Mouse (Mus musculus) limb, embryonic 14.5 days (tissue): ENCODE measurements around the gene Tcf7l2. TPM values are rescaled to one million over a fixed set of nuclear protein-coding genes. Genes with fewer than 3 reads are reported as not detected.
A peak's percentile ranks its signal among the peaks of the same experiment; 100 is the strongest.

Experiments
- ATAC-seq: fragments of 200-750 bp; cut with Nextera tagmentation; 2 replicates; pipeline ENCODE4 v1.8.0; 2017; ENCODE audit warnings: low read depth, moderate number of reproducible peaks, moderate TSS enrichment; ENCODE audit not compliant: low FRiP score
- DNase-seq: peaks from one replicate; pipeline ENCODE4 v3.0.0-alpha.2; 2015; ENCODE audit warnings: low spot score
- H3K27ac ChIP-seq: fragments of 300-500 bp; sonication (generic); replicated peaks from 2 replicates; pipeline ENCODE4 v1.5.1; 2014; ENCODE audit warnings: low read depth, mild to moderate bottlenecking, low read length, moderate library complexity, mixed read lengths
- H3K27me3 ChIP-seq: fragments of 300-500 bp; sonication (generic); 2 replicates; pipeline ENCODE4 v1.6.1; 2014; ENCODE audit warnings: low read length, mixed read lengths; ENCODE audit not compliant: control insufficient read depth, insufficient read depth
- H3K36me3 ChIP-seq: fragments of 300-500 bp; sonication (generic); 2 replicates; pipeline ENCODE4 v1.6.1; 2014; ENCODE audit warnings: mild to moderate bottlenecking, low read length, moderate library complexity, mixed read lengths; ENCODE audit not compliant: control insufficient read depth, insufficient read depth
- H3K4me1 ChIP-seq: fragments of 300-500 bp; sonication (generic); 2 replicates; pipeline ENCODE4 v1.6.1; 2014; ENCODE audit warnings: antibody characterized with exemption, low read length, mixed read lengths; ENCODE audit not compliant: control insufficient read depth, insufficient read depth
- H3K4me2 ChIP-seq: fragments of 300-500 bp; sonication (generic); replicated peaks from 2 replicates; pipeline ENCODE4 v1.6.1; 2014; ENCODE audit warnings: low read depth, mild to moderate bottlenecking, low read length, moderate library complexity; ENCODE audit not compliant: severe bottlenecking
- H3K4me3 ChIP-seq: fragments of 300-500 bp; sonication (generic); replicated peaks from 2 replicates; pipeline ENCODE4 v1.5.1; 2014; ENCODE audit warnings: low read length
- H3K9ac ChIP-seq: fragments of 300-500 bp; sonication (generic); 2 replicates; pipeline ENCODE4 v1.6.1; 2014; ENCODE audit warnings: mild to moderate bottlenecking, low read depth, low read length, moderate library complexity; ENCODE audit not compliant: severe bottlenecking
- H3K9me3 ChIP-seq: fragments of 300-500 bp; sonication (generic); 2 replicates; pipeline ENCODE4 v1.6.1; 2016; ENCODE audit warnings: low read length; ENCODE audit not compliant: control insufficient read depth
- POLR2A ChIP-seq: fragments of 200-500 bp; IDR thresholded peaks from 2 replicates; pipeline ENCODE4 v1.8.0; 2012; ENCODE audit warnings: inconsistent platforms, mild to moderate bottlenecking, moderate library complexity, borderline replicate concordance; ENCODE audit not compliant: insufficient read depth, insufficient read length; ENCODE audit errors: extremely low read depth
- WGBS: fragments of 180-500 bp; shearing (Covaris S2); extraction: QIAGEN DNeasy Blood & Tissue Kit; methylation state at CpG from one replicate; pipeline ENCODE4 v1.1.7; 2014; 5-methylcytosine and 5-hydroxymethylcytosine counted together
- polyA plus RNA-seq, 2 experiments: library from polyadenylated mRNA; depleted of rRNA in 1 of 2; stranded (reverse) in 1 of 2; unstranded in 1 of 2; fragments of >200 nt; fragmentation: Nextera tagmentation in 1 of 2; extraction: Ambion mirVana in 1 of 2; gene quantifications; 2 replicates each; pipeline versions ENCODE4 v1.2.1 to v1.2.3; 2012 to 2014

Tcf7l2 gene
- polyA plus RNA-seq, 2 experiments = 51.6 to 134 TPM

DNA sequence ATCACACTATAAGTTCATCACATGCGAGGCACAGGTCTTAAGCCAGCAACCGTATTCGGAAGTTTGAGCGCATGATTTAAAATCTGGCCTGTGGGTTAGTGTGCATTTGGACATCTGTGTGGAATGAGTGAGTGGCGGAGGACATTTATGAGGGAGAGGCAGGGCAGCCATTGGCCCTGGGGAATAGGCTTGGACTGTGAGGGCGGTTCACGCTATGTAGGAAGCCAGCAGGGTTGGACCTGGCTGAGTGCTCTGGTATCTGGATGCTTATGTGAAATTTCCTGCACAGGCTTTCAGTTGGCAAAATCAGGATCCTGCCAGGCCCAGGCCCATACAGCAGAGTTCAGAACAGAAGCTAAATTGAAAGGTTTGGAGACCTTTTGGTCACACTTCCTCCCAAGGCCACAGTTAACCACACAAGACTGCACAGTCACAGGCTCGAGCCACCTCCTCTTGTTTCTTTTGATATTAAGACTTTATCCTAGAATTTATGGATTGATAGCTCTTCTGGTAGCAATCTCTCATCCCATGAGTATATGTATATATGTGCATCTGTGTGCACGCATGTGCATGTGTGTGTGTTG is 89.4 kb downstream of the Tcf7l2 start:
- no peak overlapping the region; the same call in 1 of the 2 replicates for H3K27ac ChIP-seq
- peaks cover 55% of the 10 kb centered on the region for H3K4me1 ChIP-seq
- TF ChIP-seq POLR2A = no peak
- no peak overlapping the region for H3K4me3 ChIP-seq
- no peak for ATAC-seq
- no peak overlapping the region for H3K4me2 ChIP-seq
- peaks cover 5% of the 10 kb centered on the region for H3K36me3 ChIP-seq
- no peak for DNase-seq
- WGBS = 44% methylated on average over 9 of the region's 9 CpGs
- no peak overlapping the region for H3K9ac ChIP-seq
- no peaks in the 10 kb centered on the region for H3K27me3 ChIP-seq
- H3K9me3 ChIP-seq = no peaks in the 10 kb centered on the region

DNA sequence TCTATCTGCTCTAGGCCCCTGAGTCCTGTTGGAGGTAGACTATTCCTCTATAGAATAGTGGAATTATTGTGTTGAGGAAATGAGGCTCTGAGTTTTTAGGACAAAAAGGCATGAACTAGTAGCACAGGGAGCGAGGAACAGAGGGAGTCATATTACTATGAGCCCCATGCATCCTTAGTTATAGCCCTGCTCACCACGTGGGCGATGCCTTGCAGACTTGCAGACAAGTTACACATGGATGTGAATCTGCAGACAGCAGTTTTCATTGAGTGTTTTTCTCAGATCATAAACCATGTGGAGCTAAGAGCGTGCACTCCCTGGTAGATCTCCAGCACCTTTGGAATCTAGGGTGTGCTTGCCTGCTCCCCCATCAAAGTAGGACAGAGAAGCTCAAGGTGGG is 90.5 kb downstream of the Tcf7l2 start:
- Histone ChIP-seq H3K27me3 (no peaks in the 10 kb centered on the region), H3K36me3 (peaks cover 5% of the 10 kb centered on the region), H3K27ac (no peak overlapping the region), H3K4me1 (peaks cover 52% of the 10 kb centered on the region), H3K9me3 (no peaks in the 10 kb centered on the region), H3K4me2 (no peak overlapping the region), H3K9ac (no peak overlapping the region), H3K4me3 (no peak overlapping the region)
- ATAC-seq (peak; percentile 24; the same call in 1 of the 2 replicates), DNase-seq (no peak)
- TF ChIP-seq POLR2A = no peak
- 26% methylated on average over 4 of the region's 4 CpGs for WGBS

DNA sequence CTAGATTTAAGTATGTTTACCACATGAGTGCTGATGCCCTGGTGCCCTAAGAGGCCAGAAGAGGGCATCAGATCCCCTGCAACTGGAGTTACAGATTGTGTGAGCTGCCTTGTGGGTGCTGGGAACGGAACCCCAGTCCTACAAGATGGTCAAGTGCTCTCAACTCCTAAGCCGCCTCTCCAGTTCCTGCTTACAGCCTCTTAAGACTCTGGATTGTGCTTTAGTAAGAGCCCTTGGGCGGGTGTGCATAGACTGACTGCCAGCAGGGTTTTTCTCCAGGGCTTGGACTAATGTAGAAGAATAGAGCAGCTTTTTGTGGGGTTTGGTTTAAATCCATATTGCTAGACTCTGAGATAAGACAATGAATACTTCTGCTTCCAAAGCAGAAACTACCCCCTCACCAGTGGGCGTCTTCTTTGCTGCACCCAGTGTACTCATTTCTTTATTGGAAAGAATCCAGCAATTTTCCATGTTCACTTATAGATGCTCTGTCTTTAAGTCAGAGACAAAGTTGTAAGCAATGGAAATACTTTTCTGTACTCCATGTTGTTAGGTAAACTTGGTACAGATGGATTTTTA is 92.3 kb downstream of the Tcf7l2 start:
- Histone ChIP-seq H3K4me1 (peaks cover 56% of the 10 kb centered on the region), H3K27ac (no peak overlapping the region), H3K4me3 (no peak overlapping the region), H3K4me2 (no peak overlapping the region), H3K9ac (no peak overlapping the region), H3K27me3 (no peaks in the 10 kb centered on the region), H3K9me3 (no peaks in the 10 kb centered on the region), H3K36me3 (peaks cover 3% of the 10 kb centered on the region)
- TF ChIP-seq POLR2A = no peak
- ATAC-seq (no peak), DNase-seq (no peak)
- WGBS = 96% methylated on average over 4 of the region's 4 CpGs

DNA sequence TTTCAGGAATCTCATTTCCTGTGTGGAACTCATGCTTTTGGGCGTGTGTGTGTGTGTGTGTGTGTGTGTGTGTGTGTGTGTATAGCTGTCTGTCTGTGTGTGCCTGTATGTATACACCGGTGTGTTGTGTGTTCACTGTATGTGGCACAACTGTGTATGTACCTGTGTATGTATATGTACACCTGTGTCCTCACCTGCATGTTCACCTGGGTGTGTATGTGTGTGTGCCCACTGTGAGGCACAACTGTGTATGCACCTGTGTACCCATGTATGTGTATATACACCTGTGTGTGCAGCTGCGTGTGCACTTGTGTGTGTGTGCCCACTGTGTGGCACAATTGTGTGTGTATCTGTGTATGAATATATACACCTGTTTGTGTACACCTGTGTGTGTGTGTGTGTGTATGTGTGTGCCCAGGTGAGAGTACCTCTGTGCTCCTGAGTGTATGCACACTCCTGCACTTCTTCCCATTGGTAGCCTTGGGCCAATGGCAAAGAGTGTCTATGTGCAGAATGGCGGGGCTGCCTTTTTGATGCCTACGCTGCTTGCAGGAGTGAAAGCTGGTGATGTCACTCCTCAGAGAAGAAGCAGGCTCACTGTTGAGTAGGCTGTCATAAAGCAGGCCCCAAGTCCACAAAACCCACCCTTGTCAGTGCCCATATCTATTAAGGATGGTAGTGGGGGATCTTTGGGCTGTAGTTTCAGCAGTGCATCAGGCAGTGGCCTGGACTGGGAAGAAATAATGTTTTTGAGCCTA is 95.5 kb downstream of the Tcf7l2 start:
- H3K4me2 ChIP-seq = no peak overlapping the region
- no peaks in the 10 kb centered on the region for H3K27me3 ChIP-seq
- H3K4me1 ChIP-seq = peaks cover 43% of the 10 kb centered on the region
- 74% methylated on average over 5 of the region's 5 CpGs for WGBS
- H3K9me3 ChIP-seq = no peaks in the 10 kb centered on the region
- ATAC-seq (no peak), DNase-seq (no peak)
- peak overlapping the region; percentile 59; the same call in 1 of the 2 replicates for H3K27ac ChIP-seq
- H3K9ac ChIP-seq = no peak overlapping the region
- no peaks in the 10 kb centered on the region for H3K36me3 ChIP-seq
- no peak for TF ChIP-seq POLR2A
- no peak overlapping the region for H3K4me3 ChIP-seq

DNA sequence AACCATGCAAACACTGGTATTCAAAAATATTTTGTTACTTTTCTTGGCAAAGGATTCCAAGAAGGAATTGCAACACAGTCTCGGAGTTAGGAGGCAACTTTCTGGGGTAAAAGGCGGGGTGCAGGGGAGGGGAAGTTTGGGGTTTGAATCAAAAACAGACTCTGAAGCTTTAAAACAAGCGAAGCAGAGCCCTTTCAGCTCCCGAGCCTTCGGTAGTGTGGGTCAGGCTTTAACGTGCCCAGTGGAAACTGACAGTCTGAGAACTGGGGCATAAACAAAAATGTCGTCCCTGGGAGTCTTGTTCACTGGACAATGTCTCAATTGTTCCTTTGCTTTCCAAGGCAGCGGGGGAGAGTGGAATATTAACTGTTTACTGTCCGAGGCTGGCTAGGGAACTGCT is 96.3 kb downstream of the Tcf7l2 start:
- no peak overlapping the region for H3K4me3 ChIP-seq
- no peak for TF ChIP-seq POLR2A
- 0 out of 2 replicates have a peak overlapping the region, but pooled peaks have one; percentile 2 for H3K4me2 ChIP-seq
- DNase-seq (peak; percentile 23), ATAC-seq (no peak)
- no peaks in the 10 kb centered on the region for H3K36me3 ChIP-seq
- H3K27ac ChIP-seq = peak overlapping the region; percentile 23
- no peaks in the 10 kb centered on the region for H3K27me3 ChIP-seq
- H3K4me1 ChIP-seq = peaks cover 45% of the 10 kb centered on the region
- no peak overlapping the region for H3K9ac ChIP-seq
- H3K9me3 ChIP-seq = no peaks in the 10 kb centered on the region
- 11% methylated on average over 9 of the region's 9 CpGs for WGBS
